Mouse (Mus musculus): Measurements from ENCODE around the gene Gm13769. TPM values are rescaled to one million over a fixed set of nuclear protein-coding genes. Genes with fewer than 3 reads are reported as not detected.
"Not testable (repeated sequence)": the region's sequence is repeated elsewhere in the genome, so short reads cannot be mapped to it uniquely, and the experiment has no call there.

The Gm13769 gene
- polyA plus RNA-seq (2014; fragmentation: Nextera tagmentation; extraction: Ambion mirVana) = 0.09 TPM in 1 of 2 replicates, not detected in the other

- not testable (repeated sequence) for H3K27ac ChIP-seq (ENCODE audit: low read depth, low read length); H3K27me3 ChIP-seq (ENCODE audit: control insufficient read depth, insufficient read depth, low read length); H3K4me2 ChIP-seq (replicated peaks; ENCODE audit: low read depth, low read length); H3K4me1 ChIP-seq (ENCODE audit: control insufficient read depth, insufficient read depth, low read length); H3K9me3 ChIP-seq (ENCODE audit: control insufficient read depth, low read length); H3K36me3 ChIP-seq (ENCODE audit: control insufficient read depth, insufficient read depth, low read length); H3K9ac ChIP-seq (ENCODE audit: low read depth, low read length); H3K4me3 ChIP-seq (ENCODE audit: low read length); ATAC-seq (ENCODE audit: low FRiP score, low TSS enrichment)
- WGBS = no CpG with 5 or more reads among the region's 6 CpGs
Measured at GRCm38 (mm10) chr2:90321900-90322299, at the start of gene Gm13769. TSS of gene Gm13769 (plus strand) at chr2:90322200.

- H3K4me1 ChIP-seq (ENCODE audit: control insufficient read depth, insufficient read depth, low read length) = no peaks in the 10 kb centered on the region
- no peak within 1 kb of the TSS for H3K9ac ChIP-seq (ENCODE audit: low read depth, low read length)
- ATAC-seq (ENCODE audit: low FRiP score, low TSS enrichment) = no peak
- H3K36me3 ChIP-seq (ENCODE audit: control insufficient read depth, insufficient read depth, low read length) = no peaks in the 10 kb centered on the region
- H3K27me3 ChIP-seq (ENCODE audit: control insufficient read depth, insufficient read depth, low read length) = no peaks in the 10 kb centered on the region
- WGBS = 85% methylated on average over 6 of the region's 6 CpGs
- H3K4me3 ChIP-seq (ENCODE audit: low read length) = no peak within 1 kb of the TSS
- H3K4me2 ChIP-seq (replicated peaks; ENCODE audit: low read depth, low read length) = no peak within 1 kb of the TSS
- H3K27ac ChIP-seq (ENCODE audit: low read depth, low read length) = no peak within 1 kb of the TSS
- no peaks in the 10 kb centered on the region for H3K9me3 ChIP-seq (ENCODE audit: control insufficient read depth, low read length)
Measured at GRCm38 (mm10) chr2:90292741-90293140, 29.3 kb upstream of the Gm13769 start, which contains the start of gene Olfr1272. TSS of gene Olfr1272 (minus strand) at chr2:90292841.

- H3K27me3 ChIP-seq (ENCODE audit: control insufficient read depth, insufficient read depth, low read length); ATAC-seq (ENCODE audit: low FRiP score, low TSS enrichment); H3K9ac ChIP-seq (ENCODE audit: low read depth, low read length); H3K4me3 ChIP-seq (ENCODE audit: low read length); H3K9me3 ChIP-seq (ENCODE audit: control insufficient read depth, low read length); H3K4me2 ChIP-seq (replicated peaks; ENCODE audit: low read depth, low read length); H3K27ac ChIP-seq (ENCODE audit: low read depth, low read length); H3K36me3 ChIP-seq (ENCODE audit: control insufficient read depth, insufficient read depth, low read length); H3K4me1 ChIP-seq (ENCODE audit: control insufficient read depth, insufficient read depth, low read length): not testable (repeated sequence)
- WGBS = no CpG with 5 or more reads among the region's 4 CpGs
Measured at GRCm38 (mm10) chr2:90346694-90347093, 24.7 kb downstream of the Gm13769 start.

GRCm38 (mm10) chr2:90351047-90351446 is 29.0 kb downstream of the Gm13769 start:
- ATAC-seq (ENCODE audit: low FRiP score, low TSS enrichment); H3K4me2 ChIP-seq (replicated peaks; ENCODE audit: low read depth, low read length); H3K27me3 ChIP-seq (ENCODE audit: control insufficient read depth, insufficient read depth, low read length); H3K4me1 ChIP-seq (ENCODE audit: control insufficient read depth, insufficient read depth, low read length); H3K36me3 ChIP-seq (ENCODE audit: control insufficient read depth, insufficient read depth, low read length); H3K27ac ChIP-seq (ENCODE audit: low read depth, low read length); H3K4me3 ChIP-seq (ENCODE audit: low read length); H3K9me3 ChIP-seq (ENCODE audit: control insufficient read depth, low read length); H3K9ac ChIP-seq (ENCODE audit: low read depth, low read length): not testable (repeated sequence)
- no CpG with 5 or more reads among the region's 6 CpGs for WGBS

GRCm38 (mm10) chr2:90351540-90351939 is 29.5 kb downstream of the Gm13769 start:
- no CpG with 5 or more reads among the region's 3 CpGs for WGBS
- not testable (repeated sequence) for H3K4me2 ChIP-seq (replicated peaks; ENCODE audit: low read depth, low read length); H3K4me3 ChIP-seq (ENCODE audit: low read length); H3K27me3 ChIP-seq (ENCODE audit: control insufficient read depth, insufficient read depth, low read length); H3K27ac ChIP-seq (ENCODE audit: low read depth, low read length); H3K9me3 ChIP-seq (ENCODE audit: control insufficient read depth, low read length); H3K9ac ChIP-seq (ENCODE audit: low read depth, low read length); H3K4me1 ChIP-seq (ENCODE audit: control insufficient read depth, insufficient read depth, low read length); H3K36me3 ChIP-seq (ENCODE audit: control insufficient read depth, insufficient read depth, low read length)
- ATAC-seq (ENCODE audit: low FRiP score, low TSS enrichment) = peak; percentile 28; the same call in 1 of the 2 replicates

- H3K36me3 ChIP-seq (ENCODE audit: control insufficient read depth, insufficient read depth, low read length); H3K9me3 ChIP-seq (ENCODE audit: control insufficient read depth, low read length); H3K27me3 ChIP-seq (ENCODE audit: control insufficient read depth, insufficient read depth, low read length); H3K9ac ChIP-seq (ENCODE audit: low read depth, low read length); H3K27ac ChIP-seq (ENCODE audit: low read depth, low read length); H3K4me1 ChIP-seq (ENCODE audit: control insufficient read depth, insufficient read depth, low read length); H3K4me2 ChIP-seq (replicated peaks; ENCODE audit: low read depth, low read length); ATAC-seq (ENCODE audit: low FRiP score, low TSS enrichment); H3K4me3 ChIP-seq (ENCODE audit: low read length): not testable (repeated sequence)
- WGBS = no CpG with 5 or more reads among the region's 5 CpGs
Measured at GRCm38 (mm10) chr2:90359229-90359628, 37.2 kb downstream of the Gm13769 start.

- H3K9ac ChIP-seq (ENCODE audit: low read depth, low read length); H3K36me3 ChIP-seq (ENCODE audit: control insufficient read depth, insufficient read depth, low read length); H3K27ac ChIP-seq (ENCODE audit: low read depth, low read length); H3K9me3 ChIP-seq (ENCODE audit: control insufficient read depth, low read length); H3K27me3 ChIP-seq (ENCODE audit: control insufficient read depth, insufficient read depth, low read length); H3K4me2 ChIP-seq (replicated peaks; ENCODE audit: low read depth, low read length); ATAC-seq (ENCODE audit: low FRiP score, low TSS enrichment); H3K4me1 ChIP-seq (ENCODE audit: control insufficient read depth, insufficient read depth, low read length); H3K4me3 ChIP-seq (ENCODE audit: low read length): not testable (repeated sequence)
- no CpG with 5 or more reads among the region's 4 CpGs for WGBS
Measured at GRCm38 (mm10) chr2:90360199-90360598, 38.2 kb downstream of the Gm13769 start.

Other genes starting within 250 kb of the Gm13769 start
- gene Olfr1269, start 200.8 kb upstream of the Gm13769 start, polyA plus RNA-seq (2014; fragmentation: Nextera tagmentation; extraction: Ambion mirVana) = not detected in 2 replicates
- gene Olfr32, start 179.9 kb upstream of the Gm13769 start, polyA plus RNA-seq (2014; fragmentation: Nextera tagmentation; extraction: Ambion mirVana) = not detected in 2 replicates
- gene Olfr1270, start 169.1 kb upstream of the Gm13769 start, polyA plus RNA-seq (2014; fragmentation: Nextera tagmentation; extraction: Ambion mirVana) = not detected in 2 replicates
- gene Olfr1506, start 97.7 kb upstream of the Gm13769 start, polyA plus RNA-seq (2014; fragmentation: Nextera tagmentation; extraction: Ambion mirVana) = not detected in 2 replicates
- gene Olfr142, start 64.6 kb upstream of the Gm13769 start, polyA plus RNA-seq (2014; fragmentation: Nextera tagmentation; extraction: Ambion mirVana) = not detected in 2 replicates
- gene Olfr1271, start 51.2 kb upstream of the Gm13769 start, polyA plus RNA-seq (2014; fragmentation: Nextera tagmentation; extraction: Ambion mirVana) = not detected in 2 replicates
- not detected in 2 replicates for gene Olfr1272, start 29.4 kb upstream of the Gm13769 start, polyA plus RNA-seq (2014; fragmentation: Nextera tagmentation; extraction: Ambion mirVana)
- not detected in 2 replicates for gene Olfr1274-ps, start 76.5 kb downstream of the Gm13769 start, polyA plus RNA-seq (2014; fragmentation: Nextera tagmentation; extraction: Ambion mirVana)

All from kidney, embryonic 14.5 days (tissue).